Mouse (Mus musculus): ENCODE measurements at regions not wholly inside any gene's neighbourhood (a gene's known extent, or its start where the extent isn't known, plus 50 kb on each side); places are given as distances from the start of the nearest gene placed in this dataset.

DNA sequence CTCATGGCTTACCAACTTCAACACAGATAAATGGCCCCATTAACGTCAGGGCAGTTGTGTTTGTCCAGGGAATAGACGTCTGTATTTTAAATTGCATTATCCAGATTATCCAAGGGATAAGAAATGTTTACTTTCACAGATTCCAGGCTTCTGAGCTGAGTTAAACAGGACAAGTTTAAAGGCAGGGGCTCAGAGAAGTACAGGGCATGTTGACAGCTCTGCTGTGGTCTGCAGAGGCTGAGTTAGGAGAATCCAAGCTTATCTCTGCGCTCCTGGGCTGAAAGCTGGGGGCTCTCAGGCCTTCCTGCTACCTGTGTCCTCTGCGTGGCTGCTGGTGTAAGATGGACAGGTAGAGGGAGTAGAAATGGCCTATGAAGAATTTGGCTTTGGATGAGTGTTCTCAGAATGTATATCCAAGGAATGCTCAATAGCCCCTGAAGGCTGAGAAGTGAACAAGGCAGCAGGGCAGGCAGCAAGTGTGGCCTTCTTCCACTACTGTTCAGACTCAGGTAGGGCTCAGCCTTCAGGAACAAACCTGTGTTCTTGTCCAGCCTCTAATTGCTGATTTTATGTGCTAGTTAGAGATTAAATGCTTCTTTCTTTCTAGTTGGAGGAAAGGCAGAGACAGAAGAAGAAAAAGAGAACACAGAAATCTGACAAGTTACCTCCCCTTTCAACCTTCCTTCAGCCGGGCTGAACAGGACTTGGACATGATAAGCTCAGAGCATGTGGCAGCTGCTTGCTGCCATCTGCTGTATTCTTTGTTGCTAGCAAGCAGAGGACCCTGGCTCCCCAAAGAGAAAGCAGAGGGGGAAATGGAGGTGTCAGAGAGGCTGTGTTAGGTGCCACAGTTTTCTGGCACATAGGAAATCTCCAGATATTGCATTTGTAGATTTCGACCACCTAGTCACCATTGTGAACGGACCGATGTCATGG lies 77.9 kb upstream of the Grem2 start:
- peak; percentile 50 to 60 for DNase-seq (ENCODE audit: low spot score in 2 of 2)

DNA sequence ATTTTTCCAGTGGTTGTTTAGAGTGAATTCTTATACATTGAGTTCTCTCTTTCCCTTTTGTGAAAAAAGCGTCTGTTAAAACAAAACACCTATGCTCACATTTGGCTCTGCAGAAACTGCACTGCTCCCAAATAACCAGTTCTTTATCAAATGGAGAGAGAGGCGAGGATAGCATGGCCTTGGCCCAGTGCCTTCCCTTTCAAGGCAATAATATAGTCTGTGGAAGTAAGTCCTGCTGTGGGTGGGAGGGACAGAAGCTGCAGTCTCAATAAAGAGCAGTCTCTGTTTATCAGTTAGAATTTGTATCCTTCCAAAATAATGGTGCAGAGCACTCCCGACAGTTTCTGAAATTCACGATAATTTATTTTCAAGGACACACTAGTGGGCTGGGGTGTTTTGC lies 70.9 kb upstream of the Grem2 start:
- DNase-seq (ENCODE audit: low spot score in 2 of 2): no peak

DNA sequence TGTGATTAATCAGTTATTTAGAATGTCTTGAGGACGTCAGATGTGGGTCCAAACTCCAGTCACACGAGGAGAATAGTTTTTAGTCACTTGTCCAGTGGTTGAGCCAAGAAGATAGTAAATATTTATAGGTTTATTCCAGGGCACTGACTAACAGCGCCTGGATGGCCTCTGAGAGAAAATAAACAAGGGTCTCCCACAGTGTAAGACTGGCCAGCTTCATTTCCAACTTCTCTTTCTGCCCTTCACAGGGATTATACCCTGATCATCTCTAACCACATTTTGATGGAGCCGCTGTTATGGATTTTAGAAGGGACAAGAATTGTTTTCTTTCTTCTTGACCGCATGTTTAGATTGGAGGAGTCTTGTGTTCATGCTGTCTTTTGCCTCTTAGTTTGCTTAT lies 67.0 kb upstream of the Grem2 start:
- no peak for DNase-seq (ENCODE audit: low spot score in 2 of 2)

DNA sequence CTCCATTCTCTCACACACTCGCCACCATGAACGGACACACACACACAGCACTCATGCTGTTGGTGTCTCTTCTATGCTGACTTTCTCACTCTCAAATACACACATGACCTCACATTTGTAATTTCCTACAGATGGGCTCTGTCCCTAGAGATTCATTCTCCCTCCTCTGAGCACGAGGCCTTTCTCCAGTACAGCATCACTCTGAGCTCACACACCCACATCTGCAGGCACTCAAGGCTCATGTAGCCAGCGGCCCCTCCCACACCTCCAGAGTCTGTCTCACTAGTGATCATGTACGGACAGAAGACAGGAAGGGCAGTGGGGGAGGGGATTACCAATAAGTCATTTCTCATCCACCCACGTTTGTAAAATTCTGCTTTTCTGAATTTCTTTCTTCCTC lies 50.3 kb upstream of the Grem2 start:
- DNase-seq (ENCODE audit: low spot score in 2 of 2): no peak
